Comparison of ENCODE assay signal across 8 mouse cellular contexts in genomic region chr11:69046395-69046774, GRCm38 (mm10). TPM values are rescaled to one million over a fixed set of nuclear protein-coding genes. Genes with fewer than 3 reads are reported as not detected.
DNase-seq lines count a peak whose midpoint lies in the region; ATAC-seq and TF ChIP-seq lines count a peak whose summit lies in the region.

No protein-coding gene starts in this region.

- H3K4me3 ChIP-seq in lung, embryonic 14.5 days (ENCODE audit: low read depth, low read length) = peak overlapping the region; percentile 90
- peak overlapping the region; percentile 76 for H3K4me3 ChIP-seq in embryonic facial prominence, embryonic 14.5 days (ENCODE audit: low read depth, low read length)
- peak overlapping the region; percentile 84 for H3K4me3 ChIP-seq in intestine, embryonic 16.5 days (ENCODE audit: low read length)
- H3K4me3 ChIP-seq in neural tube, embryonic 13.5 days = peak overlapping the region; percentile 63

- no peaks in the 10 kb centered on the region for H3K9me3 ChIP-seq in lung, embryonic 14.5 days (ENCODE audit: low read depth, low read length)
- H3K9me3 ChIP-seq in embryonic facial prominence, embryonic 14.5 days (ENCODE audit: control insufficient read depth, low read length) = no peaks in the 10 kb centered on the region
- no peaks in the 10 kb centered on the region for H3K9me3 ChIP-seq in intestine, embryonic 16.5 days (ENCODE audit: control insufficient read depth, low read length)
- no peaks in the 10 kb centered on the region for H3K9me3 ChIP-seq in neural tube, embryonic 13.5 days

- peak overlapping the region; percentile 98 for H3K27ac ChIP-seq in lung, embryonic 14.5 days (ENCODE audit: low read depth)
- H3K27ac ChIP-seq in embryonic facial prominence, embryonic 14.5 days (replicated peaks; ENCODE audit: low read depth, low read length) = peak overlapping the region; percentile 85; the same call in 1 of the 2 replicates
- peak overlapping the region; percentile 90 for H3K27ac ChIP-seq in intestine, embryonic 16.5 days (ENCODE audit: low read length)
- no peak overlapping the region for H3K27ac ChIP-seq in neural tube, embryonic 13.5 days (replicated peaks)

- 6% methylated on average over 9 of the region's 9 CpGs for WGBS in lung, embryonic 14.5 days
- WGBS in embryonic facial prominence, embryonic 14.5 days = 10% methylated on average over 9 of the region's 9 CpGs
- WGBS in intestine, embryonic 16.5 days = 8% methylated on average over 9 of the region's 9 CpGs
- 17% methylated on average over 9 of the region's 9 CpGs for WGBS in neural tube, embryonic 13.5 days

- no peaks in the 10 kb centered on the region for H3K27me3 ChIP-seq in lung, embryonic 14.5 days (ENCODE audit: insufficient read depth, low read length)
- no peaks in the 10 kb centered on the region for H3K27me3 ChIP-seq in embryonic facial prominence, embryonic 14.5 days (replicated peaks; ENCODE audit: control insufficient read depth, insufficient read depth, low read length)
- H3K27me3 ChIP-seq in intestine, embryonic 16.5 days (replicated peaks; ENCODE audit: control insufficient read depth, insufficient read depth, low read length) = no peaks in the 10 kb centered on the region
- H3K27me3 ChIP-seq in neural tube, embryonic 13.5 days = no peaks in the 10 kb centered on the region

- no peak for ATAC-seq in lung, embryonic 14.5 days (ENCODE audit: insufficient read depth)
- ATAC-seq in embryonic facial prominence, embryonic 14.5 days (ENCODE audit: low read depth) = no peak
- no peak for ATAC-seq in intestine, embryonic 16.5 days
- ATAC-seq in neural tube, embryonic 13.5 days (ENCODE audit: low read depth) = no peak

- H3K9ac ChIP-seq in lung, embryonic 14.5 days = peak overlapping the region; percentile 87
- H3K9ac ChIP-seq in embryonic facial prominence, embryonic 14.5 days (ENCODE audit: low read depth, low read length) = peak overlapping the region; percentile 81
- peak overlapping the region; percentile 86 for H3K9ac ChIP-seq in intestine, embryonic 16.5 days (ENCODE audit: low read depth, low read length)
- H3K9ac ChIP-seq in neural tube, embryonic 13.5 days = peak overlapping the region; percentile 67

- no peak for DNase-seq in lung, embryonic 14.5 days
- DNase-seq in lung, postnatal 10 days = no peak
- no peak for DNase-seq in embryonic facial prominence, embryonic 14.5 days (ENCODE audit: low spot score)
- no peak for DNase-seq in spleen, postnatal 36 days (ENCODE audit: low spot score in 2 of 2)
- no peak for DNase-seq in urinary bladder, postnatal 14 days (ENCODE audit: low spot score)
- no peak for DNase-seq in c-Kit-positive CD71-positive TER-119-positive erythroid progenitor cells, embryonic 14.5 days (ENCODE audit: low spot score)

- H3K4me2 ChIP-seq in lung, embryonic 14.5 days = peak overlapping the region; percentile 91
- H3K4me2 ChIP-seq in embryonic facial prominence, embryonic 14.5 days (ENCODE audit: low read depth, low read length) = peak overlapping the region; percentile 80
- H3K4me2 ChIP-seq in intestine, embryonic 16.5 days (ENCODE audit: low read depth, low read length) = peak overlapping the region; percentile 67
- peak overlapping the region; percentile 90 for H3K4me2 ChIP-seq in neural tube, embryonic 13.5 days

- H3K36me3 ChIP-seq in lung, embryonic 14.5 days (ENCODE audit: insufficient read depth) = peaks cover 40% of the 10 kb centered on the region
- H3K36me3 ChIP-seq in embryonic facial prominence, embryonic 14.5 days (ENCODE audit: control insufficient read depth, insufficient read depth, low read length) = peaks cover 32% of the 10 kb centered on the region
- H3K36me3 ChIP-seq in intestine, embryonic 16.5 days (ENCODE audit: control insufficient read depth, insufficient read depth, low read length) = peaks cover 9% of the 10 kb centered on the region
- H3K36me3 ChIP-seq in neural tube, embryonic 13.5 days = no peaks in the 10 kb centered on the region; the same call in 1 of the 2 replicates

- no peak for TF ChIP-seq CTCF in lung, embryonic 14.5 days (IDR thresholded peaks at IDR 0.05; ENCODE audit: low read depth)

- peaks cover 13% of the 10 kb centered on the region for H3K4me1 ChIP-seq in lung, embryonic 14.5 days (ENCODE audit: insufficient read depth)
- H3K4me1 ChIP-seq in embryonic facial prominence, embryonic 14.5 days (ENCODE audit: control insufficient read depth, insufficient read depth, low read length) = no peaks in the 10 kb centered on the region
- H3K4me1 ChIP-seq in intestine, embryonic 16.5 days (ENCODE audit: control insufficient read depth, insufficient read depth, low read length) = peaks cover 16% of the 10 kb centered on the region
- peaks cover 18% of the 10 kb centered on the region for H3K4me1 ChIP-seq in neural tube, embryonic 13.5 days (replicated peaks)

RNA-seq across cellular contexts. Expression of gene Aurkb, which starts 0.9 kb away (rescaled TPM):
- 209 and 211 TPM in 2 replicates for polyA plus RNA-seq in lung, embryonic 14.5 days (2014; fragmentation: Nextera tagmentation; extraction: Ambion mirVana)
- 92.5 and 112 TPM in 2 replicates for polyA plus RNA-seq in embryonic facial prominence, embryonic 14.5 days (2014; fragmentation: Nextera tagmentation; extraction: Ambion mirVana)
- polyA plus RNA-seq in intestine, embryonic 16.5 days (2015; fragmentation: Nextera tagmentation; extraction: Ambion mirVana) = 114 and 139 TPM in 2 replicates
- polyA plus RNA-seq in neural tube, embryonic 13.5 days (2015; fragmentation: Nextera tagmentation; extraction: Ambion mirVana) = 22.7 and 33.0 TPM in 2 replicates

RNA-seq across cellular contexts. Expression of gene Borcs6, which starts 13.1 kb away (rescaled TPM):
- 8.0 and 9.5 TPM in 2 replicates for polyA plus RNA-seq in lung, embryonic 14.5 days (2014; fragmentation: Nextera tagmentation; extraction: Ambion mirVana)
- 12.1 and 12.4 TPM in 2 replicates for polyA plus RNA-seq in embryonic facial prominence, embryonic 14.5 days (2014; fragmentation: Nextera tagmentation; extraction: Ambion mirVana)
- polyA plus RNA-seq in intestine, embryonic 16.5 days (2015; fragmentation: Nextera tagmentation; extraction: Ambion mirVana) = 8.0 and 8.6 TPM in 2 replicates
- 14.7 and 16.8 TPM in 2 replicates for polyA plus RNA-seq in neural tube, embryonic 13.5 days (2015; fragmentation: Nextera tagmentation; extraction: Ambion mirVana)

RNA-seq across cellular contexts. Expression of gene Tmem107, which starts 24.2 kb away (rescaled TPM):
- polyA plus RNA-seq in lung, embryonic 14.5 days (2014; fragmentation: Nextera tagmentation; extraction: Ambion mirVana) = 51.0 and 54.4 TPM in 2 replicates
- 65.6 and 87.8 TPM in 2 replicates for polyA plus RNA-seq in embryonic facial prominence, embryonic 14.5 days (2014; fragmentation: Nextera tagmentation; extraction: Ambion mirVana)
- polyA plus RNA-seq in intestine, embryonic 16.5 days (2015; fragmentation: Nextera tagmentation; extraction: Ambion mirVana) = 38.6 and 44.8 TPM in 2 replicates
- polyA plus RNA-seq in neural tube, embryonic 13.5 days (2015; fragmentation: Nextera tagmentation; extraction: Ambion mirVana) = 28.4 and 29.2 TPM in 2 replicates

RNA-seq across cellular contexts. Expression of gene Ctc1, which starts 30.7 kb away (rescaled TPM):
- 59.3 and 63.6 TPM in 2 replicates for polyA plus RNA-seq in lung, embryonic 14.5 days (2014; fragmentation: Nextera tagmentation; extraction: Ambion mirVana)
- polyA plus RNA-seq in embryonic facial prominence, embryonic 14.5 days (2014; fragmentation: Nextera tagmentation; extraction: Ambion mirVana) = 36.5 and 47.3 TPM in 2 replicates
- 36.8 and 38.5 TPM in 2 replicates for polyA plus RNA-seq in intestine, embryonic 16.5 days (2015; fragmentation: Nextera tagmentation; extraction: Ambion mirVana)
- polyA plus RNA-seq in neural tube, embryonic 13.5 days (2015; fragmentation: Nextera tagmentation; extraction: Ambion mirVana) = 49.6 and 52.8 TPM in 2 replicates

RNA-seq across cellular contexts. Expression of gene Pfas, which starts 38.1 kb away (rescaled TPM):
- polyA plus RNA-seq in lung, embryonic 14.5 days (2014; fragmentation: Nextera tagmentation; extraction: Ambion mirVana) = 36.8 and 43.3 TPM in 2 replicates
- polyA plus RNA-seq in embryonic facial prominence, embryonic 14.5 days (2014; fragmentation: Nextera tagmentation; extraction: Ambion mirVana) = 19.1 and 21.9 TPM in 2 replicates
- polyA plus RNA-seq in intestine, embryonic 16.5 days (2015; fragmentation: Nextera tagmentation; extraction: Ambion mirVana) = 20.5 and 22.5 TPM in 2 replicates
- 19.1 and 21.9 TPM in 2 replicates for polyA plus RNA-seq in neural tube, embryonic 13.5 days (2015; fragmentation: Nextera tagmentation; extraction: Ambion mirVana)
